Comparison of ENCODE assay signal across 21 mouse cellular contexts in genomic region chr16:37363958-37364357, GRCm38 (mm10). TPM values are rescaled to one million over a fixed set of nuclear protein-coding genes. Genes with fewer than 3 reads are reported as not detected.
"Had no signal": no experiment of that assay in that cellular context is flagged by ENCODE, and none has a peak within 500 bp of the region (broad histone marks: within the 10 kb centered on the region; RNA-seq: fewer than 3 reads in every experiment).

No protein-coding gene starts in this region.

- H3K9ac ChIP-seq: liver, embryonic 12.5 days; liver, embryonic 15.5 days; lung, embryonic 15.5 days; midbrain, embryonic 13.5 days; neural tube, embryonic 13.5 days; stomach, embryonic 15.5 days had no signal

- H3K9me3 ChIP-seq: liver, embryonic 12.5 days; liver, embryonic 15.5 days; lung, embryonic 15.5 days; megakaryocyte, embryonic 14.5 days; midbrain, embryonic 10.5 days; neural tube, embryonic 13.5 days; stomach, embryonic 15.5 days had no signal

- H3K4me2 ChIP-seq: liver, embryonic 12.5 days; liver, embryonic 15.5 days; lung, embryonic 15.5 days; midbrain, embryonic 13.5 days; neural tube, embryonic 13.5 days; stomach, embryonic 15.5 days had no signal

- H3K36me3 ChIP-seq: liver, embryonic 12.5 days; liver, embryonic 15.5 days; lung, embryonic 15.5 days; midbrain, embryonic 10.5 days; stomach, embryonic 15.5 days had no signal

- ATAC-seq: intestine, postnatal 0 days; liver, embryonic 12.5 days; midbrain, embryonic 13.5 days; midbrain, embryonic 16.5 days had no signal

- DNase-seq: kidney, postnatal 14 days; layer of hippocampus, postnatal 36 days; lung, adult 18-20 months; lung, postnatal 10 days; lung, postnatal 36 days; retina, postnatal 1 day; right cerebral cortex, postnatal 25 days; spleen, adult 18-20 months; thymus, postnatal 25 days had no signal

- H3K4me1 ChIP-seq: liver, embryonic 12.5 days; liver, embryonic 15.5 days; lung, embryonic 15.5 days; megakaryocyte, embryonic 14.5 days; midbrain, embryonic 10.5 days; midbrain, embryonic 13.5 days; neural tube, embryonic 13.5 days; stomach, embryonic 15.5 days had no signal

- H3K4me3 ChIP-seq: left cerebral cortex, adult 2 months; liver, embryonic 12.5 days; liver, embryonic 15.5 days; lung, embryonic 15.5 days; megakaryocyte, embryonic 14.5 days; midbrain, embryonic 10.5 days; midbrain, embryonic 13.5 days; myocyte; neural tube, embryonic 13.5 days; stomach, embryonic 15.5 days had no signal

- H3K27ac ChIP-seq: left cerebral cortex, adult 2 months; liver, embryonic 12.5 days; liver, embryonic 15.5 days; lung, embryonic 15.5 days; midbrain, embryonic 10.5 days; midbrain, embryonic 13.5 days; neural tube, embryonic 13.5 days; stomach, embryonic 15.5 days had no signal

- H3K27me3 ChIP-seq: liver, embryonic 12.5 days; liver, embryonic 15.5 days; lung, embryonic 15.5 days; megakaryocyte, embryonic 14.5 days; midbrain, embryonic 13.5 days; neural tube, embryonic 13.5 days; stomach, embryonic 15.5 days had no signal

RNA-seq across cellular contexts. Expression of gene Stxbp5l, which starts 20.8 kb away (rescaled TPM):
- polyA plus RNA-seq: myocyte had no signal
